Mouse (Mus musculus) MEL (cell line): Measurements from ENCODE around the gene Uggt1. TPM values are rescaled to one million over a fixed set of nuclear protein-coding genes. Genes with fewer than 3 reads are reported as not detected.

Experiments
- DNase-seq: peaks from one replicate; pipeline ENCODE4 v3.0.0; 2011; ENCODE audit warnings: low read depth, low spot score
- H3K27ac ChIP-seq: 2 replicates; pipeline ENCODE4 v1.5.1; 2012; ENCODE audit warnings: low read depth, mild to moderate bottlenecking, control low read depth, low read length, moderate library complexity; ENCODE audit not compliant: control insufficient read depth
- H3K27me3 ChIP-seq, 2 experiments: fragments of 150-350 bp in 1 of 2; sonication (generic) in 1 of 2; 2 replicates each; pipeline ENCODE4 v1.6.1; 2012; ENCODE audit warnings: low read length in 2 of 2, mild to moderate bottlenecking in 2 of 2, improper control_type of control experiment in 1 of 2, moderate library complexity in 1 of 2; ENCODE audit not compliant: insufficient read depth in 2 of 2, control insufficient read depth in 1 of 2
- H3K36me3 ChIP-seq, 2 experiments: 2 replicates each; pipeline ENCODE4 v1.6.1; 2012 to 2014; ENCODE audit warnings: low read length in 2 of 2, improper control_type of control experiment in 1 of 2, inconsistent platforms in 1 of 2, mild to moderate bottlenecking in 1 of 2; ENCODE audit not compliant: insufficient read depth in 2 of 2, control insufficient read depth in 1 of 2
- H3K4me1 ChIP-seq, 2 experiments: fragments of 150-350 bp in 1 of 2; sonication (generic) in 1 of 2; 2 replicates each; pipeline ENCODE4 v1.6.1; 2012; ENCODE audit warnings: low read length in 2 of 2, improper control_type of control experiment in 1 of 2, mild to moderate bottlenecking in 1 of 2; ENCODE audit not compliant: insufficient read depth in 2 of 2, control insufficient read depth in 1 of 2
- H3K4me3 ChIP-seq, 2 experiments: fragments of 150-350 bp in 1 of 2; sonication (generic) in 1 of 2; 2 replicates each; pipeline ENCODE4 v1.5.1; 2012; ENCODE audit warnings: low read depth in 2 of 2, low read length in 2 of 2, mild to moderate bottlenecking in 2 of 2, moderate library complexity in 2 of 2, control low read depth in 1 of 2, improper control_type of control experiment in 1 of 2; ENCODE audit not compliant: control insufficient read depth in 1 of 2, insufficient read depth in 1 of 2
- H3K79me2 ChIP-seq: 2 replicates; pipeline ENCODE4 v1.6.1; 2012; ENCODE audit warnings: mild to moderate bottlenecking, low read length, moderate library complexity; ENCODE audit not compliant: control insufficient read depth, poor library complexity, insufficient read depth
- H3K9ac ChIP-seq: 2 replicates; pipeline ENCODE4 v1.6.1; 2012; ENCODE audit warnings: low read depth, mild to moderate bottlenecking, control low read depth, low read length, moderate library complexity; ENCODE audit not compliant: control insufficient read depth, poor library complexity, severe bottlenecking
- H3K9me3 ChIP-seq: fragments of 150-350 bp; sonication (generic); replicated peaks from 2 replicates; pipeline ENCODE4 v1.6.1; 2012; ENCODE audit warnings: mild to moderate bottlenecking, low read length, improper control_type of control experiment, moderate library complexity; ENCODE audit not compliant: insufficient read depth
- BHLHE40 ChIP-seq: IDR thresholded peaks from 2 replicates; pipeline ENCODE4 v1.6.1; 2012; ENCODE audit warnings: low read depth, mild to moderate bottlenecking, inconsistent platforms, low read length, improper control_type of control experiment, borderline replicate concordance
- CHD1 ChIP-seq: IDR thresholded peaks from 2 replicates; pipeline ENCODE4 v1.6.1; 2012; ENCODE audit warnings: low read depth, mild to moderate bottlenecking, inconsistent platforms, low read length, improper control_type of control experiment
- CHD2 ChIP-seq: IDR thresholded peaks from 2 replicates; pipeline ENCODE4 v1.6.1; 2011; ENCODE audit warnings: low read length, improper control_type of control experiment
- CTCF ChIP-seq, 3 experiments: IDR thresholded peaks in 2 of 3; conservative IDR thresholded peaks in 1 of 3; 2 replicates each; pipeline ENCODE4 v1.5.1; 2011 to 2012; ENCODE audit warnings: low read length in 3 of 3, low read depth in 2 of 3, mild to moderate bottlenecking in 2 of 3, improper control_type of control experiment in 1 of 3, inconsistent platforms in 1 of 3, mixed read lengths in 1 of 3, moderate library complexity in 1 of 3; ENCODE audit not compliant: control insufficient read depth in 1 of 3, insufficient read depth in 1 of 3, poor library complexity in 1 of 3, severe bottlenecking in 1 of 3
- E2F4 ChIP-seq: IDR thresholded peaks from 2 replicates; pipeline ENCODE4 v1.6.1; 2011; ENCODE audit warnings: low read depth, low read length, improper control_type of control experiment, borderline replicate concordance
- ELF1 ChIP-seq: IDR thresholded peaks from 2 replicates; pipeline ENCODE4 v1.6.1; 2014; ENCODE audit warnings: low read depth, mild to moderate bottlenecking, inconsistent platforms, low read length, improper control_type of control experiment, moderate library complexity
- EP300 ChIP-seq, 2 experiments: IDR thresholded peaks; 2 replicates each; pipeline ENCODE4 v1.6.1; 2011; ENCODE audit warnings: improper control_type of control experiment in 2 of 2, low read length in 2 of 2, low read depth in 1 of 2, mild to moderate bottlenecking in 1 of 2
- ETS1 ChIP-seq: IDR thresholded peaks from 2 replicates; pipeline ENCODE4 v1.6.1; 2012; ENCODE audit warnings: low read depth, mild to moderate bottlenecking, inconsistent platforms, low read length, improper control_type of control experiment, moderate library complexity
- GABPA ChIP-seq: IDR thresholded peaks from 2 replicates; pipeline ENCODE4 v1.6.1; 2012; ENCODE audit warnings: low read depth, mild to moderate bottlenecking, inconsistent platforms, low read length, improper control_type of control experiment, moderate library complexity
- GATA1 ChIP-seq: IDR thresholded peaks from 2 replicates; pipeline ENCODE4 v1.6.1; 2011; ENCODE audit warnings: low read depth, low read length, improper control_type of control experiment
- JUND ChIP-seq: IDR thresholded peaks from 2 replicates; pipeline ENCODE4 v1.6.1; 2011; ENCODE audit warnings: low read depth, mild to moderate bottlenecking, improper control_type of control experiment, low read length
- KAT2A ChIP-seq: conservative IDR thresholded peaks from 2 replicates; pipeline ENCODE4 v1.6.1; 2012; ENCODE audit warnings: low read depth, low read length, improper control_type of control experiment, inconsistent platforms
- MAFK ChIP-seq: IDR thresholded peaks from 2 replicates; pipeline ENCODE4 v1.6.1; 2011; ENCODE audit warnings: low read depth, mild to moderate bottlenecking, low read length, improper control_type of control experiment, borderline replicate concordance
- MAZ ChIP-seq: IDR thresholded peaks from 2 replicates; pipeline ENCODE4 v1.6.1; 2012; ENCODE audit warnings: low read depth, mild to moderate bottlenecking, inconsistent platforms, low read length, improper control_type of control experiment
- MEF2A ChIP-seq: IDR thresholded peaks from 2 replicates; pipeline ENCODE4 v1.6.1; 2014; ENCODE audit warnings: low read depth, mild to moderate bottlenecking, inconsistent platforms, low read length, improper control_type of control experiment; ENCODE audit not compliant: poor library complexity, insufficient replicate concordance, severe bottlenecking; ENCODE audit errors: extremely low read depth
- MXI1 ChIP-seq: IDR thresholded peaks from 2 replicates; pipeline ENCODE4 v1.6.1; 2011; ENCODE audit warnings: mild to moderate bottlenecking, low read depth, low read length, improper control_type of control experiment
- MYB ChIP-seq: IDR thresholded peaks from 2 replicates; pipeline ENCODE4 v1.6.1; 2011; ENCODE audit warnings: mild to moderate bottlenecking, low read depth, low read length, improper control_type of control experiment
- MYC ChIP-seq: IDR thresholded peaks from 2 replicates; pipeline ENCODE4 v1.6.1; 2011; ENCODE audit warnings: low read depth, mild to moderate bottlenecking, low read length, improper control_type of control experiment, moderate library complexity
- NELFE ChIP-seq: IDR thresholded peaks from 2 replicates; pipeline ENCODE4 v1.6.1; 2011; ENCODE audit warnings: low read depth, low read length, improper control_type of control experiment
- POLR2A ChIP-seq, 2 experiments: IDR thresholded peaks; 2 replicates each; pipeline ENCODE4 v1.6.1; 2011 to 2012; ENCODE audit warnings: low read length in 2 of 2, mild to moderate bottlenecking in 2 of 2, control low read depth in 1 of 2, improper control_type of control experiment in 1 of 2, low read depth in 1 of 2, moderate library complexity in 1 of 2; ENCODE audit not compliant: control insufficient read depth in 1 of 2, insufficient read depth in 1 of 2, poor library complexity in 1 of 2
- POLR2AphosphoS2 ChIP-seq: IDR thresholded peaks from 2 replicates; pipeline ENCODE4 v1.6.1; 2011; ENCODE audit warnings: low read length, improper control_type of control experiment
- POLR2AphosphoS5 ChIP-seq: IDR thresholded peaks from 2 replicates; pipeline ENCODE4 v1.6.1; 2012; ENCODE audit warnings: low read depth, borderline replicate concordance, mild to moderate bottlenecking, inconsistent platforms, low read length, moderate library complexity, mixed read lengths
- RAD21 ChIP-seq: IDR thresholded peaks from 2 replicates; pipeline ENCODE4 v1.6.1; 2011; ENCODE audit warnings: mild to moderate bottlenecking, low read depth, low read length, improper control_type of control experiment
- RCOR1 ChIP-seq: IDR thresholded peaks from 2 replicates; pipeline ENCODE4 v1.6.1; 2012; ENCODE audit warnings: low read depth, mild to moderate bottlenecking, inconsistent platforms, low read length, improper control_type of control experiment
- SIN3A ChIP-seq: IDR thresholded peaks from 2 replicates; pipeline ENCODE4 v1.6.1; 2012; ENCODE audit warnings: low read length, improper control_type of control experiment, inconsistent platforms
- SMC3 ChIP-seq: IDR thresholded peaks from 2 replicates; pipeline ENCODE4 v1.6.1; 2011; ENCODE audit warnings: low read depth, low read length, improper control_type of control experiment
- TAL1 ChIP-seq: IDR thresholded peaks from 2 replicates; pipeline ENCODE4 v1.6.1; 2012; ENCODE audit warnings: mild to moderate bottlenecking, inconsistent platforms, low read length, moderate library complexity, mixed read lengths
- TBP ChIP-seq: IDR thresholded peaks from 2 replicates; pipeline ENCODE4 v1.8.0; 2011; ENCODE audit warnings: low read depth, low read length, improper control_type of control experiment
- TCF12 ChIP-seq: IDR thresholded peaks from 2 replicates; pipeline ENCODE4 v1.6.1; 2014; ENCODE audit warnings: low read depth, mild to moderate bottlenecking, inconsistent platforms, low read length, improper control_type of control experiment, moderate library complexity
- UBTF ChIP-seq: IDR thresholded peaks from 2 replicates; pipeline ENCODE4 v1.6.1; 2012; ENCODE audit warnings: low read depth, mild to moderate bottlenecking, inconsistent platforms, low read length, improper control_type of control experiment, moderate library complexity, borderline replicate concordance; ENCODE audit not compliant: insufficient read depth
- USF1 ChIP-seq: IDR thresholded peaks from 2 replicates; pipeline ENCODE4 v1.6.1; 2014; ENCODE audit warnings: low read depth, mild to moderate bottlenecking, inconsistent platforms, low read length, improper control_type of control experiment, moderate library complexity
- USF2 ChIP-seq, 2 experiments: IDR thresholded peaks; 2 replicates each; pipeline ENCODE4 v1.6.1; 2011 to 2012; ENCODE audit warnings: improper control_type of control experiment in 2 of 2, low read length in 2 of 2, borderline replicate concordance in 1 of 2, inconsistent platforms in 1 of 2, low read depth in 1 of 2, mild to moderate bottlenecking in 1 of 2; ENCODE audit not compliant: insufficient read depth in 1 of 2
- ZC3H11A ChIP-seq: IDR thresholded peaks from 2 replicates; pipeline ENCODE4 v1.6.1; 2012; ENCODE audit warnings: low read depth, mild to moderate bottlenecking, inconsistent platforms, low read length, improper control_type of control experiment
- ZKSCAN1 ChIP-seq: IDR thresholded peaks from 2 replicates; pipeline ENCODE4 v1.6.1; 2012; ENCODE audit warnings: low read depth, mild to moderate bottlenecking, inconsistent platforms, low read length, improper control_type of control experiment, moderate library complexity
- ZMIZ1 ChIP-seq: IDR thresholded peaks from 2 replicates; pipeline ENCODE4 v1.6.1; 2012; ENCODE audit warnings: low read depth, mild to moderate bottlenecking, inconsistent platforms, low read length, improper control_type of control experiment, moderate library complexity
- ZNF384 ChIP-seq: IDR thresholded peaks from 2 replicates; pipeline ENCODE4 v1.6.1; 2012; ENCODE audit warnings: low read depth, mild to moderate bottlenecking, inconsistent platforms, low read length, improper control_type of control experiment
- polyA plus RNA-seq, 2 experiments: library from polyadenylated mRNA; stranded (reverse) in 1 of 2; unstranded in 1 of 2; fragments of >175 nt in 1 of 2; fragments of >200 nt in 1 of 2; gene quantifications; 2 replicates each; pipeline versions ENCODE4 v1.2.1 to v1.2.4; 2012; ENCODE audit warnings: low replicate concordance in 2 of 2, low read depth in 1 of 2; ENCODE audit not compliant: insufficient read length in 2 of 2, insufficient read depth in 1 of 2, missing spikeins in 1 of 2
- total RNA-seq: library from RNA; depleted of rRNA; stranded (reverse); fragments of 300-350 nt; gene quantifications from 2 replicates; pipeline ENCODE4 v1.2.3, GENCODE M21; 2012

Gene Uggt1
- total and polyA plus RNA-seq, 3 experiments, result 33.8 to 98.3 (median 47.9) TPM

DNA sequence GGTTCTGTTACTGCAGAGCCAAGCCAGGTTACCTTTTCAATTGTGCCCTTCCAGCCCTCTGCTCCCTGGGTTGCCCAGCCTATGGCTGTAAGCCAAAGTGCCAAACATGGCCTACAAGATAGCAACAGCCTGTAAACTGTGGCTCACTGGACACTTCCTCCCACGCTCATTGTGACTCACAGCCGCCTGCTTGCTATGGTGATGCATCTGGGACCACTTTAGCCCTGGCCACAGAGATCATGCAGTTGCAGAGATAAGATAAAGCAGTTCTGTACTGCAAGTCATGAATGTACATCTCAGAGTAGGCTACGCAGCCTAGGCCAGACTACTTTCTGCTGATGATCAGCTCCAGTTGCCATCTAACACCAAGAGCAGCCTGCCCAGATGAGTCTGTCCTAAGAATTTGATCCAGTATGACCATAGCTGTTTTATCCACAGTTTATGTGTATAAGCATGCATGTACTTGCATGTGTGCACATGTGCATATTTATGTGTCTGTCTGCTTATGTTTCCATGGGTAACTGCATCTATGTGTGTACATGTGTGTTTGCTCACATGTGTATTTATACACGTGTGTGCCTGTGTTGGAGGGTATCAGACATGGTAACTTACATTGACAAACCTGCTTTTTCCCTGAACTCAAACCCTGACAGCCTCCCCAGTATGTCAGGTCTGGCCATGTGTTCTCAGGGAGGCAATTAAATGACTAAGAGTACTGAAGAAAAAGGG lies 114.0 kb downstream of the Uggt1 start:
- Histone ChIP-seq H3K27me3 (no peaks in the 10 kb centered on the region), H3K9me3 (no peaks in the 10 kb centered on the region), H3K79me2 (peaks cover 11% of the 10 kb centered on the region), H3K4me3 (peak overlapping the region; percentile 11 to 35), H3K4me1 (peaks cover 0 to 61% of the 10 kb centered on the region in 2 experiments; a peak in 2 of 4 replicates), H3K36me3 (peaks cover 0 to 47% of the 10 kb centered on the region in 2 experiments; a peak in 2 of 4 replicates), H3K27ac (peak overlapping the region; percentile 96), H3K9ac (peak overlapping the region; percentile 75)
- peak; percentile 95 for DNase-seq
- TF ChIP-seq E2F4 (0 out of 2 replicates have a peak, but pooled peaks have one; percentile 23), SIN3A (peak; percentile 92), RAD21 (no peak), SMC3 (no peak), CHD2 (peak; percentile 40; the same call in 1 of the 2 replicates), MYC (peak; percentile 82), CTCF (IDR thresholded peaks at IDR 0.05 in 2 of 3, conservative IDR thresholded peaks at IDR 0.05 in 1 of 3; ENCODE audit: control insufficient read depth in 1 of 3, insufficient read depth in 1 of 3, low read depth in 2 of 3, low read length in 3 of 3, poor library complexity in 1 of 3, severe bottlenecking in 1 of 3) (no peak), JUND (peak; percentile 93), ETS1 (peak; percentile 98), USF2 (IDR thresholded peaks at IDR 0.05; ENCODE audit: borderline replicate concordance in 1 of 2, insufficient read depth in 1 of 2, low read depth in 1 of 2, low read length in 2 of 2) (no peak), KAT2A (no peak; the same call in 1 of the 2 replicates), EP300 (IDR thresholded peaks at IDR 0.05; ENCODE audit: low read depth in 1 of 2, low read length in 2 of 2) (peak; percentile 99 to 100), MAFK (peak; percentile 47; the same call in 1 of the 2 replicates), TBP (peak; percentile 76; the same call in 1 of the 2 replicates), TAL1 (peak; percentile 98), RCOR1 (peak; percentile 81), ZKSCAN1 (no peak), ZC3H11A (no peak), TCF12 (peak; percentile 96), MEF2A (peak; percentile 46; the same call in 1 of the 2 replicates), POLR2A (IDR thresholded peaks at IDR 0.05; ENCODE audit: control insufficient read depth in 1 of 2, insufficient read depth in 1 of 2, low read depth in 1 of 2, low read length in 2 of 2, poor library complexity in 1 of 2) (peak; percentile 9 to 48; a peak in 3 of 4 replicates), MYB (peak; percentile 95), POLR2AphosphoS2 (peak; percentile 55), UBTF (no peak), USF1 (no peak), BHLHE40 (no peak), CHD1 (no peak), POLR2AphosphoS5 (no peak), MXI1 (peak; percentile 72), ELF1 (no peak), GATA1 (peak; percentile 100), GABPA (no peak), NELFE (peak; percentile 60), ZNF384 (0 out of 2 replicates have a peak, but pooled peaks have one; percentile 29), ZMIZ1 (peak; percentile 60; the same call in 1 of the 2 replicates), MAZ (no peak)
